Mouse (Mus musculus) lung, adult 2 months (tissue): ENCODE results near the gene Gm13697.

Source experiments
- CTCF ChIP-seq: fragments of 200-500 bp; IDR thresholded peaks from 2 replicates; pipeline ENCODE4 v1.5.1; 2011; ENCODE audit warnings: mild to moderate bottlenecking, low read length, control low read depth; ENCODE audit not compliant: insufficient read depth
- POLR2A ChIP-seq: fragments of 200-500 bp; IDR thresholded peaks from 2 replicates; pipeline ENCODE4 v1.6.1; 2011; ENCODE audit warnings: low read depth, mild to moderate bottlenecking, control low read depth, low read length, borderline replicate concordance; ENCODE audit errors: extremely low read depth

DNA sequence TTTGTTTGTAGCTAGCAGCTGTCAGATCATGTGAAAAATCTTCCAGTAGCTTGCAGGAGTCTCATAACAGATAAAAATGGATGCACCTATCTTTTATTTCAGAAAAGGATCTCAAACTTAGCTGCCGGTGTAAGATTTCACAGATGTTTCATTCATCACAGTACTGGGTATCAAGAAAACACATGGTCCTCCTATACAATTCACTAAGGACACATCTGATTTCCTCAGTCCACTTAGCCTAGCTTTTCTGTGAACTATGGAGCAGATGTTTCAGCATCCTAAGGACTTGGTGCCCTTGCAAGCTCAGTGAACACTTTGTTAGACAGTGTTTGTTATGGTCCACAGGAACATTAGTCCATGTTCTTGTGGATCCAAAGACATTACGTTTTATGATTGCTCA is 38.8 kb downstream of the Gm13697 start:
- no peak for TF ChIP-seq CTCF
- no peak for TF ChIP-seq POLR2A
